Mouse (Mus musculus) erythroblast, embryonic 14.5 days (primary cell): ENCODE data around the gene Spo11.

Source experiments
- GATA1 ChIP-seq: IDR thresholded peaks from 2 replicates; pipeline ENCODE4 v1.6.1; 2012; ENCODE audit warnings: low read length, inconsistent platforms, mixed read lengths
- TAL1 ChIP-seq: IDR thresholded peaks from 3 replicates; pipeline ENCODE4 v1.6.1; 2012; ENCODE audit warnings: low read length, inconsistent platforms, mixed read lengths

DNA sequence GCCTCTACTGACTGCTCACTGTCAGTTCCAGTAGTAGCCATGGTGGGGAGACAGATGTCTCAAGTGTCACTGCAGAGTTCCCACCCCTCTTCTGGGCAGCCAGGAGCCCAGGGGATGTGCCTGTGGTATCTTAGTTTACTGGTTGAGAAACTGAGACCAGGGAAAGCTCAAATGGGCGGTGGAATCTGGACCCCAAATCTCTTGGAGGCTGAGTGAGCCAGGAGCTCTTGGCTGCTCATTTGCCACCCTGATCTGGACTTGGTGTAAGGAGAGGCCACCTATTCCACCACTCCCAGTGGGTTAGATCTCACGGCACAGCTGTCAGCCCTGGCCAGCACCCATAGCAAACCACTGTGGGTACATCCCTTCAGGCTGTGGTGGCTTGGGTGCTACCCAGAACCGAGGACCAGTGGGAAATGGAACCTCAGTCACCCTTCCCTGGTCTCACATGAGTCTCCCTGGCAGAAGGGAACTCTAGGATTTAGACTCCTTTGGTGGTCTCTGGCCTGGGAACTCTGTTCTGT lies 51.1 kb downstream of the Spo11 start:
- TF ChIP-seq GATA1 = no peak
- no peak for TF ChIP-seq TAL1
